Mouse (Mus musculus) layer of hippocampus, adult 2 months (tissue): ENCODE results near the gene Chfr. TPM values are rescaled to one million over a fixed set of nuclear protein-coding genes. Genes with fewer than 3 reads are reported as not detected.

Source experiments
- DNase-seq, 2 experiments: peaks; one replicate each; pipeline ENCODE4 v3.0.0; 2022; ENCODE audit warnings: low spot score in 2 of 2
- H3K27ac ChIP-seq: fragments of 200-600 bp; 2 replicates; pipeline ENCODE4 v1.8.1; 2022
- H3K4me3 ChIP-seq: fragments of 200-600 bp; 2 replicates; pipeline ENCODE4 v1.8.1; 2022; ENCODE audit warnings: mild to moderate bottlenecking
- CTCF ChIP-seq: fragments of 200-600 bp; conservative IDR thresholded peaks from 2 replicates; pipeline ENCODE4 v1.8.1; 2022; ENCODE audit warnings: antibody characterized with exemption, mild to moderate bottlenecking, moderate library complexity
- total RNA-seq, 2 experiments: library from RNA; stranded (reverse); gene quantifications; 2 replicates each; pipeline ENCODE4 v1.2.3; 2021

Chfr gene
- total RNA-seq, 2 experiments from 2014 or later, result 47.1 to 58.1 TPM

GRCm38 (mm10) chr5:110139325-110139724, 3.7 kb downstream of the Chfr start:
- TF ChIP-seq CTCF, result no peak
- no peak overlapping the region for H3K27ac ChIP-seq
- H3K4me3 ChIP-seq, result no peak overlapping the region
- DNase-seq, result no peak

DNA sequence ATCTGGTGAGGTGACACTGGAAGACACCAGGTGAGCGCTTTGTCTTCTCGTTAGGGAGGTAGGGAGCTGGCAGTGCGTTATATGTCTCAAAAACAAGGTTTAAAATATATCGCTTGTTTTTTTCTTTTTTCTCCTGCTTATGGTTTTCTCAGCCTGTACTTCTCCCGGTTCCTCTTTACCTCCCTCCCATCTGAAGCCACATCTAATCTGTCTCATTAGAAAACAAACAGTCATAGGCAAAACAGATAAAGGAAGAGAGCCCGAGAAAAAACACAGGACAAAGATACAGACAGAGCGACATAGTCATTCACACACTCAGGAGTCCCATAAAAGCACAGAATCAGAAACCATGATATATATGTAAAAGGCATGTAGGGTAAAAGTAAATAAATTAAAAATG, 4.8 kb downstream of the Chfr start:
- DNase-seq, result no peak
- Histone ChIP-seq H3K27ac (no peak overlapping the region), H3K4me3 (no peak overlapping the region)
- no peak for TF ChIP-seq CTCF

GRCm38 (mm10) chr5:110142309-110142708, 6.7 kb downstream of the Chfr start:
- Histone ChIP-seq H3K4me3 (no peak overlapping the region), H3K27ac (no peak overlapping the region)
- DNase-seq, result no peak
- no peak for TF ChIP-seq CTCF

- peak; percentile 66 for TF ChIP-seq CTCF
- no peak overlapping the region for H3K27ac ChIP-seq
- no peak overlapping the region for H3K4me3 ChIP-seq
- no peak for DNase-seq
Observed at GRCm38 (mm10) chr5:110143007-110143406, 7.4 kb downstream of the Chfr start.

DNA sequence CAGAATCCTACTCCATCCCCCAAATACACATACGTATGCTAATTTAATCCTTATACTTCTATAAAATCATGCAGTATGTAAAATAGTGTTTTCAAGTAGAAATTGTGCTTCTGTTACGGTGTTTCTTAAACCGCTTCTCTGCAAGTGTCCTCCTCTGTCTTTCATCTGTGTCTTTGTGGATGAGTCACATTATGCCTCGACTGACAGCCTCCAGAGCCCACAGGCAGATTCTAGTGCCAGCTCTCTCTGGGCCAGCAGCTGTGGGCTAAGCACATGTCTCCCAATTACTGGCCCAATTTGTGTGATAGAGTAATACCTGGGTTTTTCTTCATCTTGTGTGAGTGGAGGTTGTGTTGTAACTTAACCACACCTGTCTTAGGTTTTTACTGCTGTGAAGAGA, 33.7 kb downstream of the Chfr start:
- no peak for TF ChIP-seq CTCF
- no peak overlapping the region for H3K4me3 ChIP-seq
- no peak for DNase-seq

GRCm38 (mm10) chr5:110176362-110177020, 40.8 kb downstream of the Chfr start, which contains the start of gene Golga3:
Golga3 (plus strand) TSS chr5:110176701.
- DNase-seq, result peak; percentile 89 to 91
- Histone ChIP-seq H3K27ac (peak within 1 kb of the TSS; percentile 96), H3K4me3 (peak within 1 kb of the TSS; percentile 98)
- no peak for TF ChIP-seq CTCF

More for the DNA sequence above, 33.7 kb downstream of the Chfr start:
- no peak overlapping the region for H3K27ac ChIP-seq

DNA sequence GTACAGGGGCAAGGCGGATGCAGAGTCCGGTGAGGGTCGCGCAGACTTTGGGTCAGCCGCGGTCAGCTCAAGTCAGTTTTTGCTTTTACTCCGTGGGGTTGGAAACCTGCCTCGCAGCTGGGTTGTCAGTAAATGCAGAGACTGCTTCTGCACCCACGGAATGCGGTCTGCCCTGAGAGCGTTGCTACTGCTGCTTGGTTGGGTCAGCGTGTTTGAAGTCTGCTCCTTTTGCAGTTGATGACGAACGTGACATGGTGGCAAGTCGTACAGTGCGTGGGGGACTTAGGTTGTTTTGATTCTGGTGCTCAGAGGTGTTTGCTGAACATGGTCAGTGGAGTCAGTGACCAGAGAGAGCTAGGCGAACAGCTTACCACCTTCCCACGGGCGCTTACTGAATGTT, 41.4 kb downstream of the Chfr start:
- no peak for DNase-seq
- peak overlapping the region; percentile 98 for H3K4me3 ChIP-seq
- peak overlapping the region; percentile 96 for H3K27ac ChIP-seq
- TF ChIP-seq CTCF, result no peak

GRCm38 (mm10) chr5:110178628-110179027, 43.0 kb downstream of the Chfr start:
- H3K4me3 ChIP-seq, result no peak overlapping the region
- no peak for TF ChIP-seq CTCF
- H3K27ac ChIP-seq, result no peak overlapping the region
- no peak for DNase-seq

- no peak overlapping the region for H3K27ac ChIP-seq
- H3K4me3 ChIP-seq, result no peak overlapping the region
- DNase-seq, result no peak
- no peak for TF ChIP-seq CTCF
Observed at GRCm38 (mm10) chr5:110181716-110182115, 46.1 kb downstream of the Chfr start.

- TF ChIP-seq CTCF, result peak; percentile 68
- Histone ChIP-seq H3K27ac (no peak overlapping the region), H3K4me3 (no peak overlapping the region)
- no peak for DNase-seq
Observed at GRCm38 (mm10) chr5:110203164-110203895, 67.7 kb downstream of the Chfr start.

GRCm38 (mm10) chr5:110204777-110205176, 69.1 kb downstream of the Chfr start:
- Histone ChIP-seq H3K27ac (no peak overlapping the region), H3K4me3 (no peak overlapping the region)
- peak; percentile 72 for TF ChIP-seq CTCF
- DNase-seq, result no peak

- DNase-seq, result no peak
- TF ChIP-seq CTCF, result no peak
- no peak overlapping the region for H3K27ac ChIP-seq
- no peak overlapping the region for H3K4me3 ChIP-seq
Observed at GRCm38 (mm10) chr5:110211312-110211711, 75.7 kb downstream of the Chfr start.

GRCm38 (mm10) chr5:110216780-110217179, 81.1 kb downstream of the Chfr start:
- no peak overlapping the region for H3K4me3 ChIP-seq
- no peak for DNase-seq
- no peak for TF ChIP-seq CTCF
- H3K27ac ChIP-seq, result no peak overlapping the region

GRCm38 (mm10) chr5:110220331-110220730, 84.7 kb downstream of the Chfr start:
- TF ChIP-seq CTCF, result no peak; the same call in 1 of the 2 replicates
- no peak for DNase-seq
- Histone ChIP-seq H3K27ac (no peak overlapping the region), H3K4me3 (no peak overlapping the region)

Other genes starting within 250 kb of the Chfr start
- 10 to 100 TPM; 41.2 to 44.9 TPM for gene Gm15446, start 212.4 kb upstream of the Chfr start, total RNA-seq
- gene Zfp932, start 139.3 kb upstream of the Chfr start, total RNA-seq, result 10 to 100 TPM; 55.7 to 60.0 TPM
- gene Gm17655, start 63.3 kb upstream of the Chfr start, total RNA-seq, result 10 to 100 TPM in 1 of 2 experiments, 1 to 10 TPM in 1; 8.7 to 12.1 TPM
- gene Gm35315, start 41.4 kb upstream of the Chfr start, total RNA-seq, result under 1 TPM; 0.52 to 0.64 TPM
- gene Plcxd1, start 35.9 kb upstream of the Chfr start, total RNA-seq, result 1 to 10 TPM; 4.4 to 4.9 TPM
- 10 to 100 TPM; 77.3 to 85.6 TPM for gene Gtpbp6, start 27.6 kb upstream of the Chfr start, total RNA-seq
- gene Zfp605, start 25.8 kb upstream of the Chfr start, total RNA-seq, result 10 to 100 TPM; 16.1 to 16.5 TPM
- 10 to 100 TPM; 46.0 to 48.2 TPM for gene Golga3, start 40.9 kb downstream of the Chfr start, total RNA-seq
- 10 to 100 TPM; 34.7 to 41.3 TPM for gene Ankle2, start 95.2 kb downstream of the Chfr start, total RNA-seq
- 10 to 100 TPM; 57.5 to 66.8 TPM for gene Pgam5, start 134.1 kb downstream of the Chfr start, total RNA-seq
- gene Pxmp2, start 150.3 kb downstream of the Chfr start, total RNA-seq, result 10 to 100 TPM; 10.5 to 13.5 TPM
- 1 to 10 TPM; 2.1 to 2.3 TPM for gene Pole, start 150.5 kb downstream of the Chfr start, total RNA-seq
- gene P2rx2, start 207.4 kb downstream of the Chfr start, total RNA-seq, result not detected
- not detected for gene Lrcol1, start 208.9 kb downstream of the Chfr start, total RNA-seq